Mouse (Mus musculus) liver, embryonic 14.5 days (tissue): ENCODE measurements at regions not wholly inside any gene's neighbourhood (a gene's known extent, or its start where the extent isn't known, plus 50 kb on each side); places are given as distances from the start of the nearest gene placed in this dataset.

Source experiments
- CTCF ChIP-seq: IDR thresholded peaks from 2 replicates; pipeline ENCODE4 v1.5.1; 2016; ENCODE audit warnings: antibody characterized with exemption, low read depth, control low read depth
- EP300 ChIP-seq: IDR thresholded peaks from 2 replicates; pipeline ENCODE4 v1.6.1; 2016; ENCODE audit warnings: antibody characterized with exemption, low read depth

GRCm38 (mm10) chr14:99427049-99427448 lies 128.6 kb downstream of the Klf5 start:
- no peak for TF ChIP-seq CTCF
- TF ChIP-seq EP300 = no peak
